Mouse (Mus musculus) neural tube, embryonic 14.5 days (tissue): ENCODE data around the gene Nkapl. TPM values are rescaled to one million over a fixed set of nuclear protein-coding genes. Genes with fewer than 3 reads are reported as not detected.
"Not testable (repeated sequence)": the region's sequence is repeated elsewhere in the genome, so short reads cannot be mapped to it uniquely, and the experiment has no call there.

ENCODE experiments used
- ATAC-seq: fragments of 200-750 bp; cut with Nextera tagmentation; 2 replicates; pipeline ENCODE4 v1.8.0; 2017; ENCODE audit warnings: low read depth, mild to moderate bottlenecking, moderate TSS enrichment, moderate library complexity
- H3K27ac ChIP-seq: fragments of 300-500 bp; sonication (generic); 2 replicates; pipeline ENCODE4 v1.5.1; 2014; ENCODE audit warnings: low read depth, mild to moderate bottlenecking, control low read depth, low read length, moderate library complexity, mixed read lengths
- H3K27me3 ChIP-seq: fragments of 300-500 bp; sonication (generic); 2 replicates; pipeline ENCODE4 v1.6.1; 2014; ENCODE audit warnings: low read length; ENCODE audit not compliant: control insufficient read depth, insufficient read depth
- H3K36me3 ChIP-seq: fragments of 300-500 bp; sonication (generic); 2 replicates; pipeline ENCODE4 v1.6.1; 2014; ENCODE audit warnings: low read length, mixed read lengths; ENCODE audit not compliant: control insufficient read depth, insufficient read depth
- H3K4me1 ChIP-seq: fragments of 300-500 bp; sonication (generic); 2 replicates; pipeline ENCODE4 v1.6.1; 2014; ENCODE audit warnings: low read length; ENCODE audit not compliant: control insufficient read depth, insufficient read depth
- H3K4me2 ChIP-seq: fragments of 300-500 bp; sonication (generic); 2 replicates; pipeline ENCODE4 v1.6.1; 2014; ENCODE audit warnings: mild to moderate bottlenecking, low read depth, low read length, control low read depth
- H3K4me3 ChIP-seq: fragments of 300-500 bp; sonication (generic); 2 replicates; pipeline ENCODE4 v1.5.1; 2014; ENCODE audit warnings: low read depth, low read length, control low read depth, mixed read lengths
- H3K9ac ChIP-seq: fragments of 300-500 bp; sonication (generic); replicated peaks from 2 replicates; pipeline ENCODE4 v1.6.1; 2014; ENCODE audit warnings: low read depth, mild to moderate bottlenecking, control low read depth, low read length, mixed read lengths
- H3K9me3 ChIP-seq: fragments of 300-500 bp; sonication (generic); 2 replicates; pipeline ENCODE4 v1.6.1; 2016; ENCODE audit warnings: low read length; ENCODE audit not compliant: control insufficient read depth
- WGBS: fragments of 180-500 bp; shearing (Covaris S2); extraction: QIAGEN DNeasy Blood & Tissue Kit; methylation state at CpG from one replicate; pipeline ENCODE4 v1.1.7; 2014; 5-methylcytosine and 5-hydroxymethylcytosine counted together
- polyA plus RNA-seq: library from polyadenylated mRNA; unstranded; fragments of >200 nt; fragmentation: Nextera tagmentation; extraction: Ambion mirVana; gene quantifications from 2 replicates; pipeline ENCODE4 v1.2.1, GENCODE M21; 2014

The Nkapl gene
- polyA plus RNA-seq = 3.0 and 3.9 TPM in 2 replicates

- WGBS = under 1% methylated on average over 54 of the region's 54 CpGs
- no peaks in the 10 kb centered on the region for H3K27me3 ChIP-seq
- no peaks in the 10 kb centered on the region for H3K9me3 ChIP-seq
- H3K36me3 ChIP-seq = no peaks in the 10 kb centered on the region
- peak within 1 kb of the TSS; percentile 80 for H3K9ac ChIP-seq
- peak within 1 kb of the TSS; percentile 72; the same call in 1 of the 2 replicates for H3K27ac ChIP-seq
- peak; percentile 100 for ATAC-seq
- peak within 1 kb of the TSS; percentile 71 for H3K4me2 ChIP-seq
- peak within 1 kb of the TSS; percentile 53 for H3K4me3 ChIP-seq
- no peaks in the 10 kb centered on the region for H3K4me1 ChIP-seq
Observed at GRCm38 (mm10) chr13:21468061-21469019, at the start of gene Nkapl. Gene Nkapl (minus strand): TSS chr13:21468509.

- Histone ChIP-seq H3K4me1 (no peaks in the 10 kb centered on the region), H3K36me3 (no peaks in the 10 kb centered on the region), H3K27me3 (no peaks in the 10 kb centered on the region), H3K27ac (peak overlapping the region; percentile 59), H3K4me3 (peak overlapping the region; percentile 56), H3K4me2 (peak overlapping the region; percentile 57), H3K9me3 (no peaks in the 10 kb centered on the region), H3K9ac (peak overlapping the region; percentile 55)
- WGBS = under 1% methylated on average over 21 of the region's 21 CpGs
- peak; percentile 99 for ATAC-seq
Observed at GRCm38 (mm10) chr13:21506221-21506649, 37.9 kb upstream of the Nkapl start.

- WGBS = 84% methylated on average over 5 of the region's 5 CpGs
- ATAC-seq = no peak
- Histone ChIP-seq H3K9me3 (no peaks in the 10 kb centered on the region), H3K4me1 (no peaks in the 10 kb centered on the region), H3K9ac (no peak overlapping the region), H3K27ac (no peak overlapping the region), H3K36me3 (no peaks in the 10 kb centered on the region), H3K4me2 (no peak overlapping the region), H3K27me3 (no peaks in the 10 kb centered on the region), H3K4me3 (no peak overlapping the region)
Observed at GRCm38 (mm10) chr13:21502296-21502695, 34.0 kb upstream of the Nkapl start.

- H3K27ac ChIP-seq, ATAC-seq, H3K4me2 ChIP-seq, H3K4me3 ChIP-seq, H3K36me3 ChIP-seq, H3K9me3 ChIP-seq, H3K9ac ChIP-seq, H3K27me3 ChIP-seq, H3K4me1 ChIP-seq: not testable (repeated sequence)
- 94% methylated on average over 17 of the region's 17 CpGs for WGBS
Observed at GRCm38 (mm10) chr13:21501182-21501581, 32.9 kb upstream of the Nkapl start, which contains the start of gene Gm11273. Gene Gm11273 (minus strand): TSS chr13:21501418.

- H3K27me3 ChIP-seq = no peaks in the 10 kb centered on the region
- ATAC-seq = no peak
- H3K4me2 ChIP-seq = no peak within 1 kb of the TSS
- no peaks in the 10 kb centered on the region for H3K4me1 ChIP-seq
- H3K36me3 ChIP-seq = no peaks in the 10 kb centered on the region
- no peak within 1 kb of the TSS for H3K27ac ChIP-seq
- WGBS = 95% methylated on average over 21 of the region's 21 CpGs
- no peak within 1 kb of the TSS for H3K9ac ChIP-seq
- no peak within 1 kb of the TSS for H3K4me3 ChIP-seq
- H3K9me3 ChIP-seq = no peaks in the 10 kb centered on the region
Observed at GRCm38 (mm10) chr13:21495080-21495479, 26.8 kb upstream of the Nkapl start, which contains the start of gene AK157302. Gene AK157302 (plus strand): TSS chr13:21495223.

GRCm38 (mm10) chr13:21492847-21493246 lies 24.5 kb upstream of the Nkapl start:
- H3K4me2 ChIP-seq = no peak overlapping the region
- no peak overlapping the region for H3K27ac ChIP-seq
- no peaks in the 10 kb centered on the region for H3K27me3 ChIP-seq
- no peak overlapping the region for H3K4me3 ChIP-seq
- WGBS = 91% methylated on average over 5 of the region's 5 CpGs
- no peaks in the 10 kb centered on the region for H3K36me3 ChIP-seq
- ATAC-seq = no peak
- H3K9me3 ChIP-seq = no peaks in the 10 kb centered on the region
- no peaks in the 10 kb centered on the region for H3K4me1 ChIP-seq
- no peak overlapping the region for H3K9ac ChIP-seq

- H3K4me2 ChIP-seq = no peak overlapping the region
- H3K36me3 ChIP-seq = peaks cover 11% of the 10 kb centered on the region; the same call in 1 of the 2 replicates
- H3K9me3 ChIP-seq = no peaks in the 10 kb centered on the region
- ATAC-seq = no peak
- H3K27me3 ChIP-seq = no peaks in the 10 kb centered on the region
- WGBS = 92% methylated on average over 1 of the region's 1 CpGs
- no peak overlapping the region for H3K9ac ChIP-seq
- no peaks in the 10 kb centered on the region for H3K4me1 ChIP-seq
- H3K27ac ChIP-seq = no peak overlapping the region
- H3K4me3 ChIP-seq = no peak overlapping the region
Observed at GRCm38 (mm10) chr13:21486881-21487280, 18.6 kb upstream of the Nkapl start.

GRCm38 (mm10) chr13:21478759-21479670 lies 10.7 kb upstream of the Nkapl start, which contains the start of the genes Zkscan4 and Gm10065:
Gene Zkscan4 (plus strand): TSS chr13:21478907.
Gene Gm10065 (minus strand): TSS chr13:21479441.
- ATAC-seq = peak; percentile 94
- peak within 1 kb of the TSS; percentile 63 for H3K4me3 ChIP-seq
- not testable (repeated sequence) for H3K4me1 ChIP-seq, H3K27me3 ChIP-seq, H3K9me3 ChIP-seq, H3K36me3 ChIP-seq
- H3K4me2 ChIP-seq = peak within 1 kb of the TSS; percentile 57
- WGBS = 6% methylated on average over 21 of the region's 31 CpGs
- H3K27ac ChIP-seq = peak within 1 kb of the TSS; percentile 75
- H3K9ac ChIP-seq = peak within 1 kb of the TSS; percentile 59
